Mouse (Mus musculus) heart, adult 2 months (tissue): Measurements from ENCODE around the gene Nr4a2. TPM values are rescaled to one million over a fixed set of nuclear protein-coding genes. Genes with fewer than 3 reads are reported as not detected.

Experiments used
- DNase-seq, 2 experiments: peaks; one replicate each; pipeline ENCODE4 v3.0.0; 2021
- H3K27ac ChIP-seq: fragments of 200-600 bp; 2 replicates; pipeline ENCODE4 v1.8.1; 2022
- H3K27me3 ChIP-seq: fragments of 200-500 bp; 2 replicates; pipeline ENCODE4 v1.6.1; 2012; ENCODE audit warnings: mild to moderate bottlenecking, low read length, inconsistent platforms, mixed read lengths; ENCODE audit not compliant: control insufficient read depth, insufficient read depth
- H3K36me3 ChIP-seq: fragments of 200-500 bp; 2 replicates; pipeline ENCODE4 v1.6.1; 2012; ENCODE audit warnings: low read length, inconsistent platforms; ENCODE audit not compliant: control insufficient read depth, insufficient read depth
- H3K4me1 ChIP-seq: fragments of 200-500 bp; 2 replicates; pipeline ENCODE4 v1.6.1; 2011; ENCODE audit warnings: low read length; ENCODE audit not compliant: control insufficient read depth, insufficient read depth
- H3K4me3 ChIP-seq: fragments of 200-600 bp; 2 replicates; pipeline ENCODE4 v1.8.1; 2022
- H3K79me2 ChIP-seq: fragments of 200-500 bp; replicated peaks from 2 replicates; pipeline ENCODE4 v1.6.1; 2012; ENCODE audit warnings: mild to moderate bottlenecking, inconsistent platforms, low read length, moderate library complexity, mixed read lengths; ENCODE audit not compliant: control insufficient read depth, insufficient read depth
- H3K9ac ChIP-seq: fragments of 200-500 bp; 2 replicates; pipeline ENCODE4 v1.6.1; 2012; ENCODE audit warnings: low read depth, mild to moderate bottlenecking, control low read depth, inconsistent platforms, low read length, mixed read lengths
- CTCF ChIP-seq: fragments of 200-600 bp; IDR thresholded peaks from 2 replicates; pipeline ENCODE4 v1.8.1; 2022; ENCODE audit warnings: antibody characterized with exemption, mild to moderate bottlenecking, moderate library complexity
- EP300 ChIP-seq: fragments of 200-500 bp; IDR thresholded peaks from 2 replicates; pipeline ENCODE4 v1.6.1; 2011; ENCODE audit warnings: low read depth, low read length, control low read depth; ENCODE audit not compliant: insufficient read depth
- POLR2A ChIP-seq: fragments of 200-500 bp; IDR thresholded peaks from 2 replicates; pipeline ENCODE4 v1.6.1; 2011; ENCODE audit warnings: mild to moderate bottlenecking, low read depth, low read length, control low read depth; ENCODE audit not compliant: insufficient read depth
- whole genome bisulfite sequencing: fragments of 180-500 bp; shearing (Covaris S2); methylation state at CpG from one replicate; pipeline ENCODE4 v1.1.7; 2018; 5-methylcytosine and 5-hydroxymethylcytosine counted together
- intact Hi-C: fragments of 180-260 bp; cut with DNase I; formaldehyde crosslinking; loops from one replicate; pipeline ENCODE4 v1.15.1; 2025
- polyA plus RNA-seq: library from polyadenylated mRNA; depleted of rRNA; stranded (reverse); fragments of >200 nt; gene quantifications from 2 replicates; pipeline ENCODE4 v1.2.3, GENCODE M21; 2012
- total RNA-seq, 2 experiments: library from RNA; stranded (reverse); gene quantifications; 2 replicates each; pipeline ENCODE4 v1.2.3; 2021

The Nr4a2 gene
- total and polyA plus RNA-seq, 3 experiments = 1.0 to 2.6 (median 1.1) TPM

- H3K36me3 ChIP-seq = no peaks in the 10 kb centered on the region
- WGBS = 59% methylated on average over 16 of the region's 16 CpGs
- H3K27me3 ChIP-seq = peaks cover 12% of the 10 kb centered on the region
- no peak for DNase-seq
- no peak overlapping the region for H3K9ac ChIP-seq
- no peak overlapping the region for H3K27ac ChIP-seq
- TF ChIP-seq POLR2A (no peak), EP300 (no peak), CTCF (no peak)
- intact Hi-C loops = loop anchor here (10.0 kb wide), 2 partner anchors 124 to 264 kb away; partner anchors contain the start of gene Gpd2
- H3K4me3 ChIP-seq = no peak overlapping the region
- no peaks in the 10 kb centered on the region for H3K79me2 ChIP-seq
- no peaks in the 10 kb centered on the region; the same call in 1 of the 2 replicates for H3K4me1 ChIP-seq
Observed at GRCm38 (mm10) chr2:57110401-57110800, 13.4 kb downstream of the Nr4a2 start.

DNA sequence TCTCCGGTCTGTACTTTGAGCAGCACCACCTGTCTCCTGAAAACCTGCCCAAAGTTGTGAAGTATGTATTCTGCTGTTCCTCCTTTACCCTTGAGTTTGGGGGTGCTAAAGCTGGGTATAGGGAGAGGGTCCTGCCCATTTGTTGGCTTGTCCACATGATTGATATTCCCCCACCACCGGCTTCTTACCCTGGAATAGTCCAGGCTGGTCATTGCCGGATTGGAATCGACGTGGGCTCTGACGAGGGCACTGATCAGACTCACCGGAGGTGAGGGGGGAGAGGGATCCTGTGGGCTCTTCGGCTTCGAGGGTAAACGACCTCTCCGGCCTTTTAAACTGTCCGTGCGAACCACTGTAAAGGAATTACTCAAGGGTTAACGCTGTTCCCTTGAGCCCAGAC, 13.9 kb downstream of the Nr4a2 start:
- Histone ChIP-seq H3K4me1 (no peaks in the 10 kb centered on the region), H3K4me3 (no peak overlapping the region), H3K9ac (no peak overlapping the region), H3K27ac (no peak overlapping the region), H3K36me3 (no peaks in the 10 kb centered on the region), H3K79me2 (no peaks in the 10 kb centered on the region), H3K27me3 (peaks cover 12% of the 10 kb centered on the region)
- intact Hi-C loops = loop anchor here (10.0 kb wide), 2 partner anchors 125 to 265 kb away; partner anchors contain the start of gene Gpd2
- 45% methylated on average over 14 of the region's 14 CpGs for whole genome bisulfite sequencing
- no peak for TF ChIP-seq EP300
- TF ChIP-seq CTCF = no peak
- no peak for TF ChIP-seq POLR2A
- DNase-seq = no peak

DNA sequence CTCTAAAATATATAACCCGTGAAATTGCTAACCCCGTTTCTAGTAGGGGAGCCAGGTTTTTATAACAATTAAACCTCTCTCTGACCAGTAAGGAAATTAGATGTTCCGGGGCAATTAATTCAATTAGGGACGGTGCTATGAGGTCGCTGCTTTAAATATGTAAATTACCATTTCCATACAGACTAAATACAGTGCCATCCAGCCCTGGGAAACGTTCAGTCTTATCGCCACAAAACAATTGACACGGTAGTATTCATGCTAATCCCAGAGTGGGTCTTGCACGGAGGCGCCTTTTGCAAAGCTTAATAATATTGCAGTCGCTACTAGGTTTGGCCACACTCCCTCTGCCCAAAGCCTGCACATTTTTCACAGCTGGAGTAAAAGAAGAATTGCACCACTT, 14.5 kb downstream of the Nr4a2 start:
- no peak for DNase-seq
- Histone ChIP-seq H3K4me3 (no peak overlapping the region), H3K27ac (no peak overlapping the region), H3K36me3 (no peaks in the 10 kb centered on the region), H3K27me3 (peaks cover 16% of the 10 kb centered on the region), H3K79me2 (no peaks in the 10 kb centered on the region), H3K9ac (no peak overlapping the region), H3K4me1 (no peaks in the 10 kb centered on the region)
- 56% methylated on average over 11 of the region's 11 CpGs for WGBS
- intact Hi-C loops = no loop called here
- TF ChIP-seq EP300 (no peak), POLR2A (no peak), CTCF (no peak)

DNA sequence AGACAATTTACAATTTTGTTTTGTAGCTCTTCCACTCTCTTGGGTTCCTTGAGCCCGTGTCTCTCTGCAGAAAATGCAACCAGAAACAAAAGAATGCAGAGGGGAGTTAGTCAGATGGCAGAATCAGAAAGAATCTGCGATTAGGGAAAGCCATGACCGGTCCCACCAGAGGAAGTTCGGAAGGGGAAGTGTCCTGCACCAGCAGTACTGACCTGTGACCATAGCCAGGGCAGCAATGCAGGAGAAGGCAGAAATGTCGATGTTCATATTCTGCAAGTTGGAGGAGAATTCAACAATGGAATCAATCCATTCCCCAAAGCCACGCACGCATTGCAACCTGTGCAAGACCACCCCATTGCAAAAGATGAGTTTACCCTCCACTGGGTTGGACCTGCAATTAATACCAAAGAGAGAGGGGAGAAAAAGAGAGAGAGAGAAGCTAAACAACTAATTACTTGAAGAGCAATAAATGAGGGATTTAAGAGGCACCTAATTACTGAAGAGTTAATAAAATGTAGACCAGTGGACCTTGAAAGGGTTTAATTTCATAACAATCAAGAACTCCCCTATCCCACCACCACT, 15.4 kb downstream of the Nr4a2 start:
- 60% methylated on average over 7 of the region's 7 CpGs for WGBS
- no peak overlapping the region for H3K27ac ChIP-seq
- no peak overlapping the region for H3K4me3 ChIP-seq
- DNase-seq = no peak
- H3K79me2 ChIP-seq = no peaks in the 10 kb centered on the region
- TF ChIP-seq CTCF = no peak
- TF ChIP-seq EP300 = no peak
- TF ChIP-seq POLR2A = no peak
- H3K4me1 ChIP-seq = no peaks in the 10 kb centered on the region; the same call in 1 of the 2 replicates
- H3K36me3 ChIP-seq = no peaks in the 10 kb centered on the region
- intact Hi-C loops = no loop called here
- H3K27me3 ChIP-seq = peaks cover 18% of the 10 kb centered on the region
- H3K9ac ChIP-seq = no peak overlapping the region

- intact Hi-C loops = no loop called here
- DNase-seq = no peak
- Histone ChIP-seq H3K9ac (no peak overlapping the region), H3K79me2 (no peaks in the 10 kb centered on the region), H3K4me3 (no peak overlapping the region), H3K4me1 (peaks cover 1% of the 10 kb centered on the region), H3K27me3 (peaks cover 19% of the 10 kb centered on the region), H3K27ac (no peak overlapping the region), H3K36me3 (no peaks in the 10 kb centered on the region)
- TF ChIP-seq CTCF (no peak), POLR2A (no peak), EP300 (no peak)
- 47% methylated on average over 7 of the region's 7 CpGs for WGBS
Observed at GRCm38 (mm10) chr2:57105401-57105800, 18.4 kb downstream of the Nr4a2 start.

DNA sequence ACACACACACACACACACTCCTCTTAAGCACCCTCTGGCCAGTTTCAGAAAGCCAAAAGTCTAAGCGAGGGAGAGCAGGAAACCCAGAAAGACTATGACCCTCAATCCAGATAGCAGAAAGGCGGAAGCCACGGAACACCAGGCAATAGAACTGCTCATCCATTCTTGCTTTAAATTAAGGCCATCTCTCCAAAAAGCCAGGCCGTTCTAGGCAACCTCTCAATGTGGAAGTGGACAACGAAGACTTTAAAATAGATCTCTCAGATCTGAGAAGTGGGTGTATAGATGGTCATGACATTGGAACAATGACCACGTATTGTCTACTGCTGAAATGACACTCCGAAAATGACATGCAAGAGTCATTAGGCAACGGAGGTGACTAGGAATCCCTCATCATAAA, 19.1 kb downstream of the Nr4a2 start:
- H3K27me3 ChIP-seq = peaks cover 18% of the 10 kb centered on the region
- H3K27ac ChIP-seq = no peak overlapping the region
- no peak for DNase-seq
- H3K4me1 ChIP-seq = peaks cover 1% of the 10 kb centered on the region
- TF ChIP-seq CTCF (no peak), EP300 (no peak), POLR2A (no peak)
- 22% methylated on average over 8 of the region's 8 CpGs for WGBS
- H3K4me3 ChIP-seq = no peak overlapping the region
- H3K79me2 ChIP-seq = no peaks in the 10 kb centered on the region
- intact Hi-C loops = no loop called here
- no peaks in the 10 kb centered on the region for H3K36me3 ChIP-seq
- H3K9ac ChIP-seq = no peak overlapping the region
